Mouse (Mus musculus): Measurements from ENCODE around the gene Btbd3.

DNA sequence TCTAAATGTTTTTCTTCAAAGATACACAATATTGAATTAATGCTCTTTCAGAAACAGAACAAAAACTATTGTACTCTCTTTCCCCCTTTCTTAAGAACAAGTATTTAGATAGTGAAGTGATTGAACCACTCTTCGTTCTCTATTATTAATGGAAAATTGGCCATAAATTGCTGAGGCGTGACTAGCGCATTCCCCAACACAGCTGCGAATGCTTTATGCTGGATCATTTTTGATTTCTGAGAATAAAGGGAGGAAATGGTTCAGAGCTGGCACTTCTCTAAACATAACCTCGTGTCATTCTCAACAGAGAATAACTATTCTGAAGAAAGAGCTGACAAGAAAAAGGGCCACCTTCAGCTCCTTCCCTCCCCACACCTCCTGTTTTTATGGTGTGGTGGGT lies 217.0 kb downstream of the Btbd3 start:
- TF ChIP-seq EP300 (IDR thresholded peaks at IDR 0.05; ENCODE audit: low read depth), result no peak
- TF ChIP-seq CTCF (IDR thresholded peaks at IDR 0.05; ENCODE audit: low read depth), result no peak
